Mouse (Mus musculus) lung, embryonic 16.5 days (tissue): ENCODE measurements at regions not wholly inside any gene's neighbourhood (a gene's known extent, or its start where the extent isn't known, plus 50 kb on each side); places are given as distances from the start of the nearest gene placed in this dataset.

Source experiments
- ATAC-seq: fragments of 200-750 bp; cut with Nextera tagmentation; 2 replicates; pipeline ENCODE4 v1.8.0; 2017; ENCODE audit warnings: low read depth, mild to moderate bottlenecking, moderate library complexity
- H3K27ac ChIP-seq: fragments of 300-500 bp; sonication (generic); 2 replicates; pipeline ENCODE4 v1.5.1; 2014; ENCODE audit warnings: mild to moderate bottlenecking, control low read depth, low read length
- H3K27me3 ChIP-seq: fragments of 300-500 bp; sonication (generic); 2 replicates; pipeline ENCODE4 v1.6.1; 2014; ENCODE audit warnings: low read depth, low read length, mixed read lengths; ENCODE audit not compliant: control insufficient read depth, insufficient read depth
- H3K36me3 ChIP-seq: fragments of 300-500 bp; sonication (generic); 2 replicates; pipeline ENCODE4 v1.6.1; 2014; ENCODE audit warnings: low read length; ENCODE audit not compliant: control insufficient read depth, insufficient read depth
- H3K4me1 ChIP-seq: fragments of 300-500 bp; sonication (generic); replicated peaks from 2 replicates; pipeline ENCODE4 v1.6.1; 2014; ENCODE audit warnings: low read length, mixed read lengths; ENCODE audit not compliant: control insufficient read depth, insufficient read depth
- H3K4me2 ChIP-seq: fragments of 300-500 bp; sonication (generic); 2 replicates; pipeline ENCODE4 v1.6.1; 2014; ENCODE audit warnings: low read depth, low read length, control low read depth
- H3K4me3 ChIP-seq: fragments of 300-500 bp; sonication (generic); 2 replicates; pipeline ENCODE4 v1.5.1; 2014; ENCODE audit warnings: mild to moderate bottlenecking, low read length, control low read depth
- H3K9ac ChIP-seq: fragments of 300-500 bp; sonication (generic); 2 replicates; pipeline ENCODE4 v1.6.1; 2014; ENCODE audit warnings: low read length, control low read depth
- H3K9me3 ChIP-seq: fragments of 300-500 bp; sonication (generic); 2 replicates; pipeline ENCODE4 v1.6.1; 2016; ENCODE audit warnings: low read length; ENCODE audit not compliant: control insufficient read depth
- WGBS: fragments of 180-500 bp; shearing (Covaris S2); extraction: QIAGEN DNeasy Blood & Tissue Kit; methylation state at CpG from one replicate; pipeline ENCODE4 v1.1.7; 2014; 5-methylcytosine and 5-hydroxymethylcytosine counted together

GRCm38 (mm10) chr7:34459834-34460495 lies 66.8 kb upstream of the Lsm14a start:
- no peak overlapping the region for H3K4me3 ChIP-seq
- no peaks in the 10 kb centered on the region for H3K36me3 ChIP-seq
- no peaks in the 10 kb centered on the region for H3K4me1 ChIP-seq
- no peak overlapping the region for H3K27ac ChIP-seq
- no peaks in the 10 kb centered on the region for H3K9me3 ChIP-seq
- no peak overlapping the region for H3K9ac ChIP-seq
- no peaks in the 10 kb centered on the region for H3K27me3 ChIP-seq
- WGBS = 67% methylated on average over 3 of the region's 3 CpGs
- H3K4me2 ChIP-seq = no peak overlapping the region
- no peak for ATAC-seq

GRCm38 (mm10) chr7:34458851-34459250 lies 65.7 kb upstream of the Lsm14a start:
- 68% methylated on average over 4 of the region's 4 CpGs for WGBS
- Histone ChIP-seq H3K4me2 (no peak overlapping the region), H3K9ac (no peak overlapping the region), H3K4me3 (no peak overlapping the region), H3K27me3 (no peaks in the 10 kb centered on the region), H3K27ac (no peak overlapping the region), H3K9me3 (no peaks in the 10 kb centered on the region), H3K36me3 (no peaks in the 10 kb centered on the region), H3K4me1 (no peaks in the 10 kb centered on the region)
- no peak for ATAC-seq

DNA sequence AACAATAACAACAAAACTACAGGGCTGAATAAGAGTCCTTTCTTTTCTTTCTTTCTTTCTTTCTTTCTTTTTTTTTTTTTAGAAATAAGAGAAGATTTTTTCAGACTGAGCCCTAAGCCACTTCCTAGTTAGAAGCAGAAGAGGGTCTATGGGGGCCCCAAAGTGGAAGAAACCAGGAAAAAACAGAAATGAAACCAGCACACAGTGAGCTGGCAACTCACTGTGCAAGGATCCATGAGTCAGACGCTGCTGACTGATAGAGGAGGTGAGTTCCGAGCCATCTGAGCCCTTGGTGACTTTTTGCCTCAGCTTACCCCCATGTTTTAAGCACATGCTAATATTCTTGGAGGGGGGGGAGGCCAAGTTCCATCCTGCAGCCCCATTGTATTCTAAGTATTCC lies 55.2 kb upstream of the Lsm14a start:
- Histone ChIP-seq H3K27ac (no peak overlapping the region), H3K4me3 (no peak overlapping the region), H3K4me2 (no peak overlapping the region), H3K9ac (no peak overlapping the region), H3K27me3 (no peaks in the 10 kb centered on the region), H3K36me3 (no peaks in the 10 kb centered on the region), H3K9me3 (no peaks in the 10 kb centered on the region), H3K4me1 (no peaks in the 10 kb centered on the region)
- ATAC-seq = no peak
- 78% methylated on average over 2 of the region's 2 CpGs for WGBS

DNA sequence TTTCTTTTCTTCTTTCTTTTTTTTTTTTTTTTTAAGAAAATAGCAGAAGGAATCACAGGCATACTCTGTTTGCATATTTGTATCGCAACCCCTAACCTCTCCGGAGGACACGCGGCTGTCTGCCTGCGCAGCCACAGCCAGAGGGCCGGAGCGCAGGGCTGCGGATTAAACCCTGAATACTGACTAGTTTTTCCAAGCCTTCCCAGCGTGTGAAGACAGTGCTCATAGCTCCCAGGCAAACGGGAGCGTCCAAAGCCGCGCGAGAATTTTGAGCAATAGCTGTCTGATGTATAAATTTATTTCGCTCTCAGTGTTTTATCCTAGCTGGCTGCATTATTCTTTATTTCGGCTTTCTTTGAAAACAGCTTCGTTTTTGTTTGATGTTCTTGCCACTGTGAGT lies 51.1 kb upstream of the Lsm14a start:
- H3K27ac ChIP-seq = no peak overlapping the region
- H3K27me3 ChIP-seq = no peaks in the 10 kb centered on the region
- H3K4me2 ChIP-seq = no peak overlapping the region
- H3K9me3 ChIP-seq = no peaks in the 10 kb centered on the region
- no peak overlapping the region for H3K9ac ChIP-seq
- H3K4me1 ChIP-seq = no peaks in the 10 kb centered on the region
- WGBS = 45% methylated on average over 17 of the region's 17 CpGs
- H3K36me3 ChIP-seq = no peaks in the 10 kb centered on the region
- no peak for ATAC-seq
- H3K4me3 ChIP-seq = no peak overlapping the region
